Mouse (Mus musculus): ENCODE data around the gene Fam19a2.

Fam19a2 gene

DNA sequence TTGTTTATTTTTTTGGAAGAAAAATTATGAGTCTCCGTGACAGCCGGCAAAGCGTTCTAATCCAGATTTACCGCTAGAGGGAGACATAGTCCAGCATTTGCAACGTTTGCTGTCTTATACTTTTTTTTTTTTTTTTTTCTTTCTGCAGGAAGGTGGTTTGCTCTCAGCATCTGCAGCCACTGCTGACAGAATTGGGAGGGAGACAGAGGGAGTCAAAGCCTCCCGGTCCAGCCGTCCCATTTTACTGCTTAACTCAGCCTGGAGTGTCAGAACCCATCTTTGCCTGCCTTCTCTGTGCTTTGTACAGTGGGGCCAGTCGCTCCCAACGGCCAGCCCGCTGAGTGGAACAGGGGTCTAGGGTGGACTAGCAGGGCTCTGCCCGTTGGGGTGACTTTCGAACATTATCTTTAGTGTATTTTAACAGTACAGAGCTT lies at the start of gene Fam19a2:
TSS of gene Fam19a2 (plus strand) at position 121 of the 434 bp plus-strand sequence.
- DNase-seq: peak; percentile 5

DNA sequence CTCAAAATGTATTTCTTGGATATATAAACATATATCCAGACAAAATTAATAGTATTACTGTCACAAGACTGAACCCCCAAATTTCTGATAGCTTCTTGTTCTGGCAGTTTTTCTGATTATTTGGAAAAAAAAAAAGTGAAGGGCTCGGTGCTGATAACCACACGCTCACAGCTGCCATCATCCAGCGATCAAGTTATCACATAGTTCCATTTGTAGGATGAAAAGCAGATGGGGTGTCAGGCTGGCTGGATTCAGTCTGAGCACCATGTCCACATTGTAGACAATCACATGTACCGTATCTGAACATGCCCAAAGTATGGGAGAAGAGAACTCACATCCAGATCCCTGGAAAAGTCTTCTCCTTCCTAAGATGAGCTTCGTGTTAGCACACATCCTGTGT lies 41.0 kb upstream of the Fam19a2 start:
- DNase-seq: no peak

DNA sequence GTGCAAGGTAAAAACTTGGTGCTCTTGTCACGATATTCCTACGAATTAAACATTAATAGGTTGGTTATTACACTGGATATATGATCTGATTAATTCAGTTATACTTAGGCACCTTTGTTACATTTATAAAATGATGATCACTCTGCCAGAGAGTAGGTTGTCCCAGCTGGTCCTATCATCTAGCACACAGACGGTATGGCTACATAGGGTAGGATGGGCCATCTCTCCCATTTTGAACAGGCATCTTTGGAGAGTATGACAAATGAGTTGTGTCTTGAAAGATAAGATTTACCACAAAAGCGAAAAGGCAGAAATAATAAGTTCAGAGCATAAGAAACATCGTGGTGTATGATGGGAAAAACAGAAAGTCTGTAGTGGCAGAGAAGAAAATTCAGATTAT lies 34.4 kb upstream of the Fam19a2 start:
- no peak for DNase-seq

DNA sequence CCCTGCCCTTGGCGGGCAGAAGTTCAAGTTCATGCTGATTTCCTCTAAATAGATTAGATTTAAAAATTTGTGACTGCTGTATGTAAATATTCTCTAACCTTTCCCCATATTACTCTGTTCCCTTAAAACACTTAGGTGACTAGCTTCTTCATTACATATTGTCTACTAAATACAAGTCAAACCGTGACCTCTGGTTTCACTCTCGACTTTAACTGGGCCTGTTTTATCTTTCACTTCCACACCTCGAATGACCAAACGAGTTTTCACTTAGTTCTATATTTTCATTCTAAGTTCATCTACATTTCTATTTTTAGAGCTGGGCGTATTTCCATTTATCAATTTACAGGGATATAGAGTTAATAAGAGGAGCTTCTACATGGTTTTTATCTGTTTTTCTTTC lies 15.7 kb upstream of the Fam19a2 start:
- DNase-seq: no peak

DNA sequence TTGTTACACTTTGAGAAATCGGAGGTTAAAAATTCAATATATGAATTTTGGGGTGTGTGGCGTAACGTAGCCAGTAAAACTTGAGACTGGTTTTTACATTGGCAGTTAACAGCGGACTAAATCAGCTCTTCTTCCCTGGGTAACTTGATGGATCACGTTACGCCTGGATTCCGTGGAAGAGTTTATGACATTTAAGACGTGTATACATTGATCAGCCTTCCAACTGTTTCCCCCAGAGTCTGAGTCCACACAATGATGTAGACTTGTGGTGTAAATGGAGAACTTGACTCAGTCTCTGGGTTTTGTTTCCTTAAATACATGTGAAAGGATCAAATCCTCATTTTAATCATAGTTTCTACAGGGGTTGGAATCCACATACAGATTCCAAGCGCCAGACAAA lies 11.9 kb upstream of the Fam19a2 start:
- DNase-seq: no peak

DNA sequence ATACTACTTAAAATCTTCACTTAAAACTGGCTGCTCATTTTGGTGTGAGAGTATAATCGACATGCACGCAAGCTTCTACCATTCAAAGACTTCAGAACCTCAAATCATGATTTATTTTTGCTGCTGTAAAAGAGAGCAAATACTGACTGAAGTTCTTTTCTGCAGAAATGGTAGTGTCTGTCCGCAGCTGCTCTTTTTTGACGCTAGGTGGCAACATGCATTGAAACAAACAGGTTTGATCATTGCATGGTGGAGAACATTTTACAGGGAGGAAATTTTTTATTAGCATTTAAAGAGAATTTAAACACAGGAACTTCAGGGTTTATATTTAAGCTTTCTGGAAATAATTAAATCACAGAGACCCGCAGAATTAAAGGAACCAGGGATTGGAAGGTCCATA lies 9.5 kb upstream of the Fam19a2 start:
- DNase-seq: no peak

DNA sequence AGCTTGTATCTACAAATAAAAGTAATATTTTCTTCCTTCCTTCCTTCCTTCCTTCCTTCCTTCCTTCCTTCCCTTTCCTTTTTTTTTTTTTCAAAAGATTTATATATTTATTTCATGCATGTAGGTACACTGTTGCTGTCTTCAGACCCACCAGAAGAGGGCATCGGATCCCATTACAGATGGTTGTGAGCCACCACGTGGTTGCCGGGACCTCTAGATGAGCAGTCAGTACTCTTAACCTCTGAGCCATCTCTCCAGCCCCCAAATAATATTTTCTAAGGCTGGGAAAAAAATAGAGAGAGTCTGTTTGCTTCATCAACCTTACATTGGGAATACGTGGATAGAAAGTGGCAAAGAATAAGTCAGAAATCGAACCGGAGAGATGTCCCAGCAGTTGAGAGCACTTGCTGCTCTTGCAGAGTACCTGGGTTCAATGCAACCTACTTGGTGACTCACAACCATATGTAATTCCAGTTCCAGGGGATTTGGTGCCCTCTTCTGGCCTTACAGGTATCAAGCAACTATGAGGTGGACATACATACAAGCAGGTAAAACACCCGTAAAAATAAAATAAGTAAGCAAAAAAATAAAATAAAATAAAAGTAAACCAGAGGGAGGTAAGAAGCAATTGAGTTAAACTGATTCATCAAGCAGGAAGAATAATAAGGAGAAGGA lies 8.0 kb upstream of the Fam19a2 start:
- DNase-seq: no peak

DNA sequence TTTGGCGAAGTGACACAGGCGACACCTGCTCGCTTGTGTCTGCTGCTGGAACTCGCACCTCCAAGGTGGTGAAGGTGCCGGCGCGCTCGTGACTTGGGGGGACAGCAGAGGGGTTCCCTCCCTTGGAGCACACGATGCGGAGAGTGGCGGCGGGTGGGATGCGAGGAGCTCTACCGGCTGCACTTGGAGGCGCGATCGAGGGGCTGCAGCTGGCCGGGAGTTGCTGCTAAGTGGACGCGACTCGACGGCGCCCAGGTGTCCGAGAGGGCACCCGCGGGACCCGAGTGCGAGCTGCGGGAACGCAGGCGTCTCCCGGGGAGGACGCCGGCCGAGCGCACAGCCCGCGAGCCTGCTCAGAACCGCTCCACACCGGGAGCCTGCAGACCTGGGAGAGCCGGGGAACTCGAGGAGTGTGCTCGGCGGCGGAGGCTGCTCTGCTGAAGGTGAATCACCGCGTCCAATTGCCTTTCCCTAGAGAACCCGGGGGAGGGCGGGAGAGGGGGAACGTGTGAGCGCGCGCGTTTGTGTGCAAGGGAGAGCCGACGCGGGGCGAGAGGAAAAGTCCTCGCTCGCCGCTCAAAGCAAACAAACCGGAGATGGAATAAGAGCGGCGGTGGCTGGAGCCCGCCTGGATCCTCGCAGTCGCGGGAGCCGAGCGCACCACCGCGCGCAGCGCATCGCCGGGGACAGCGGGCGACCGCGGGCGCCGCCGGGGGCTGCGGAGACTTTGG lies 830 bp downstream of the Fam19a2 start:
- no peak for DNase-seq

DNA sequence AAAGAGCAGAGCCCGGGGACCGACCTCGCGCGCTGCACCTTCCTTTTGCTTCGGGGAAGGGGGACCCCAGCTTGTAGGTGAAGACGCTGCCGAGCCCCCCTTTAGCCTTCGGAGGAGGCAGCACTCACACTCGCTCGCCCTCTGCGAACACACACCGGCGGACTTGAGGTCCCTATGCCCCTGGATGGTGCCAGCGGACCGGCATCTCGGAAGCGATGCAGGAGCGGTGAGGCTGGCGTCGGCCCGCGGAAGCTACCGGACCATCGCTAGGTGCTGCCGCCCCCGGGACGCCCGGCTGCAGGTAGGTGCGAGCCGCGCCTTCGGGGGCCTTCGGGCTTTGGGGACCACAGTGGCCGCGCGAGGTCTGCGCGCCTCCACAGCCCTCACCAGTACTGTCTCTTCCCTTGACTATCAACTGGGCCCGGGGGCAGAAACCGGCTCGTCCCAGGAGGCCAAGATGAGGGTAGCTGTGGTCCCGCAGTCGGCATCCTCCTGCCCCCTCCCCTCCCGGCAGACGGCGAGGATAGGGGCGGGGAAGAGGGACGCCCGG lies 1.5 kb downstream of the Fam19a2 start:
- DNase-seq: no peak

DNA sequence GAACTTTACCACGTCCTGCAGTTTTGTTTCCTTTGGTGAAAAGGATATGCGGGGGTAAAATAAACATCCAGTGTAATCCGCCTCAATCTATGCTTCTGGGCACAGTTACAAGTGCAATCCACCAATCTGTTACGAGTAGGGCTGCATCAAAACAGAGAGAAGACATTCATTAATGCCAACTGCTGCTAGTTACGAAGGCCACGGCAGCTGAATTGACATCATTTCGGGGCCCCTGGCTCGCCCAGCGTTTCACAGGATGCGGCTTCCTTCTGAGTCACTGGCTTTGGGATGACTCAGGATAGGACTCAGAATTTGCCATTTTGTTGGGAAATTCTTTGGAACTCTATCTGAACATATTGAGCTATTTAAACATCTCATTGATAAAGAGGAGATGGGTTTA lies 4.8 kb downstream of the Fam19a2 start:
- DNase-seq: no peak

DNA sequence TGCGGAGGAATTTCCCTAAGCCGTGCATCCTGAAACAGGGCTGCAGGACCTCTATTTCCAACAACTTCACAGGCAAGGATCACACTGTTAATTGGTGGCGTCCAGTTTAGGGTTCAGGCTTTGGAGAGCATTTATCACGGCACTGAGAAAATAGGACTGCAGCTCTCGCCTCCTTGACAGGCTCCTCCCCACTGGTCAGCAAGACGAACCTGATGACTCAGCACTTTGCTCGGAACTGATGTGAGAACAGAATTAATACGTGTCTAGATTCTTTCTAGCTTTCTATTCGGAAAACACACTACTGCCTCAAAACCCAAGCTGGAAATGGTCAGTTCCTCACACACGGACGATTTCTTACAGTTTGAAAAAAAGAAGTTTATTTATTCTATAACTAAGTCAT lies 10.8 kb downstream of the Fam19a2 start:
- no peak for DNase-seq

DNA sequence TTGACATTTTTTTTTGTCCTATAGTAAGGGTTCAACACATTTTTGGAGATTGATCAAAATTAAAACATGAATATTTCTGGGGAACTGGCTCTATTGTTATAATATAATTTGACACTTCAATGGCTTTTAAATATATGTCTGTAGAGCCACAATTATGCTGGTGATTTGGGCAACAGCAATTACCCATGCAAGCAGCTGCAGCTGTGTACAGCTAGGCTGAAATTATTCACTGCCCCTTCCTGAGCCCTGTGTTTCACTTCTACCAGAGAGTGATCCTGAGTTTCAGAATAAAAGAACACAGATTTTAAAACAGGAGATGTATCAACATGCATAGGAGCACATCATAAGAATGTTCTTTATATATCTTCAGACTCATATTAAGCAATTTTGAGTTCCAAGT lies 43.5 kb downstream of the Fam19a2 start:
- no peak for DNase-seq

DNA sequence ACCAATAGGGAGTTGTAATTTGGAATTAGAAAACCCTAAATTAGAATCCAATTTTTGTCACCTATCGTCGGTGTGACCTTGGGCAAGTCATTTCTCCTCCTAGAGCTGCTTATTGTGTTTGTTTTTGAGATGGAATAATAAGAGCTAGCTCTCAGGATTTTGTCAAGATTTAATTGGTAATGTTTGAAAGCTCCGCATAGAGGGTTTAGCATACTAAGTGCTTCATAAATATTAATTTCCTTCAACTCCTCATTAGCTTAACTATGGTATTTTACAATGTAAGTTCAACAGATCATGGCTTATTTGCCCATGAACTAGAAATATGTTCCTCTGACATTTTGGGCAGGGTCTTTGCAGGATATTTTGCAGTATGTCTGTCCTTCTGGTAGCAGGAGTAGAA lies 62.5 kb downstream of the Fam19a2 start:
- DNase-seq: no peak

DNA sequence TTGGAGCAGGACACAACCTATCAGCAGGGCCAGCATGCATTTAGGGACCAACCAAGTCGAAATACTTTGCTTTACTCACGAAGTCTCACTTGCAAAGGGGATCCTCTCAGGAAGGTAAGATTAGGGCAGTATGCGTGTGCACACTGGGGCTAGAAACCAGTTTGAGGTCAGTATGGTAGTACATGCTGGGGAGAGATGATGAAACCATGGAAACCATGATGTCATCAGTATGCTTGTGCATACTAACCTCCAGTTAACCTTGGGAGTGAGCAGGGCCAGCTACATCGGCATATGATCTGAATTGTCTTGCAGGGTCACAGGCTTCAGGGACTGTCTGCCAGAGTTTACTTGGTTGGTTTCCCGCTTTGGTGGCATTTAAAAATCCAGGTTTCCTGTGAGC lies 77.5 kb downstream of the Fam19a2 start:
- DNase-seq: no peak

DNA sequence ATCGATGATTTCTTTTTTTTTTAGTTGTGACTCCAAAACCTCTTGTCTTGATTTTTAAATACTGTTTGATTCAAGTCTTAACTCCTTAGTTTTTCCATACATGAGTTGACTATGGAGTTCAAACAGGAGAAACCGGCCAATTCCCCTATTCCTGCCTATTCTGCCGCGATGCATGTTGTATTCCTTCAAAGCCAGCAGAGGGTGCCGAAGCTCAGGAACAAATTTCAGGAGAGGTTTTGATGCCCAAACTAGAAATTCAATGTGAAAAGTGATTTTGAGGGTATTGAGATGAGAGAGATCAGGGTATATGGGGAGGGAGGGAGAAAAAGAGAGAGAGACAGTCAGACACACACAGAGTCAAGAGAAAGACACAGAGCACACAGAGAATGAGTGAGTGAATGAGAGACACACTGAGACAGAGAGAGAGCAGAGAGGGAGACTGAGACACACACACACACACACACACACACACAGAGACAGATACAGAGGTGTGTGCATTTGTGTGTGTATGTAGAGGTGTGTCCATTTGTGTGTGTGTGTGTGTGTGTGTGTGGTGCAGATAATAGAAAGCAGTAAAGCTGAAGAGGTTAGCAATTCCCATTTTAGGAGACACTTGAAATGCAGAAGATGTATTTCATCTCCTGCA lies 78.9 kb downstream of the Fam19a2 start:
- DNase-seq: no peak

DNA sequence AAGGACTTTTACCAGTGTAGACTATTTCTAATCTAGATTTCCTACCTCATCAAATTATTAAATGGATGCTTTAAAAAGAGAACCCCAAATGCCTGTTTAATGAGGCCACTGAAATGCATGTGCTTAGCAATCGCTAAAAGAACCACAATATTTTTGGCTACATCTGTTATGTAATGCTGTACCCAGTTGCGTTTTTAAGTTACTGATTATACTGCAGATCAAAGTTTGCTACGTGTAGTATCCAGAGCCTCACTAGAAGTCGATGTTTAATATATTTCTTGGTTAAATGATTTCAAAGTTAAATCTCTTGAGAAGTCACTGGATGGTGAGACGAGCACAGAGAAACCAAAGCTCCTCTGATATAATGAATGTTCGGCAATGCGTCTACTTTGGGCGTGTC lies 82.5 kb downstream of the Fam19a2 start:
- no peak for DNase-seq

DNA sequence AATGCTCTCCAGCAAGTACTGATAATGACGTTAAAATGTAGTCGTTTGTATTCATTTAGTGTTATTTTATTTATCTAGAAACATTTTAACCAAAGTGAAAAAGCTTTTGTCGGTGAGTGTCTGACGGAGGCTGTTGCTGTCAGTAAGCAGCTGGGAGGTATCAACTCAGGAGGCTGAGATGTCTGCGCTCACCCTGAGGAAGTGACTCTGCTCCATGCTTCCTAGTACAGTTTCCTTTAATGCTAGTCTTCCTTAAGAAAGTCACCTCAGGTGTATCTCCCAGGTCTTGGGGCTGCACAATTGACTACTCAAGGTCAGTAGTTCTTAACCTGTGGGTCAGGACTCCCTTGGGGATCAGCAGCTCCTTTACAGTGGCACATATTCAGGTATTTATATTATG lies 89.9 kb downstream of the Fam19a2 start:
- no peak for DNase-seq

DNA sequence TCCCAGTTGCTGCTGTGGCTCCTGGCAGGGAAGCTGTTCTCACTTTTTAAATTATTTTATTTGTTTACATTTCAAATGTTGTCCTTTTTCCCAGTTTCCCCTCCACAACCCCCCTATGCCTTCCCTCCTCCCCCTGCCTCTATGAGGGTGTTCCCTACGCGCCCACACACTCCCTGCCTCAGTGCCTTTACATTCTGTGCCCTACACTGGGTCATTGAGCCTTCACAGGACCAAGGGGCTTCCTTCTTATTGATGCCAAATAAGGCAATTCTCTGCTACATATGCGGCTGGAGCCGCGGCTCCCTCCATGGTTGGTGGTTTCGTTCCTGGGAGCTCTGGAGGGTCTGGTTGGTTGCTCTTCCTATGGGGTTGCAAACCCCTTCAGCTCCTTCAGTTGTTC lies 93.2 kb downstream of the Fam19a2 start:
- no peak for DNase-seq

DNA sequence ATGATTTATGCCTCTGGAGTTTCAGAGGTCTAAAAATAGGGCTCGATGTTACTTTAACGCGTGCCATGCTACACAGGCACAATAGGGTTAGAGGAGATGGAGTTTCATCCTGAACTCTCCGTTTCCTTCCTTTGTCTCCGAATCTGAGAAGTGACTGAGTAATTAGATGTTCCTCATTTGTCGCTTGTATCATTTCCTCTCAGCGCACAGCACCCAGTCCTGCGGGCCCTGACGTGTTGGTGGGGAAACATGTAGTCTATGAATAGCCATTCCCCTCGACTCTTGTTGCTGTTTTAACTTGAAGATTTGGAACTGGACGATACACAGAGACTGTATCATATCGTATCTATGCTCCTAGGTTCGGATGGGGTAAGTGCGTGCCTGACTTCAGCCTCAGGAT lies 96.7 kb downstream of the Fam19a2 start:
- no peak for DNase-seq

DNA sequence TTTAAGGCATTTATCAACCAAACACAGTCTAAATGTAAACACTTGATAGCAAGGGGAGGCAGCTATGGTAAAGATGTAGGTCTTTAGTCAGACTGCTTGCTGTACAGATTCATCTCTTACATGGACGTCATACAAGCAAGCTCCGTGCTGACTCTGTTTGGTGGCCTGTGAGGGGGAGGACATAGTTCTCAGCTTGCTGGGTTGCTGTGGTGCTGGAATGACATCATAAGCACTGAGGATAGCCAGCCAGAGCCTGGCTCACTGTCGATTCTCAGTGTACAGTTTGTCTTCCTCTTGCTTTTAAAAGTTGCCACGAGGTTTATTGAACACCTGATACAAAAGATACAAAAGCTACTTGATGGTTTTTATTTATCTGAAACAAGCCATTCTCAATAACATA lies 100.8 kb downstream of the Fam19a2 start:
- no peak for DNase-seq

DNA sequence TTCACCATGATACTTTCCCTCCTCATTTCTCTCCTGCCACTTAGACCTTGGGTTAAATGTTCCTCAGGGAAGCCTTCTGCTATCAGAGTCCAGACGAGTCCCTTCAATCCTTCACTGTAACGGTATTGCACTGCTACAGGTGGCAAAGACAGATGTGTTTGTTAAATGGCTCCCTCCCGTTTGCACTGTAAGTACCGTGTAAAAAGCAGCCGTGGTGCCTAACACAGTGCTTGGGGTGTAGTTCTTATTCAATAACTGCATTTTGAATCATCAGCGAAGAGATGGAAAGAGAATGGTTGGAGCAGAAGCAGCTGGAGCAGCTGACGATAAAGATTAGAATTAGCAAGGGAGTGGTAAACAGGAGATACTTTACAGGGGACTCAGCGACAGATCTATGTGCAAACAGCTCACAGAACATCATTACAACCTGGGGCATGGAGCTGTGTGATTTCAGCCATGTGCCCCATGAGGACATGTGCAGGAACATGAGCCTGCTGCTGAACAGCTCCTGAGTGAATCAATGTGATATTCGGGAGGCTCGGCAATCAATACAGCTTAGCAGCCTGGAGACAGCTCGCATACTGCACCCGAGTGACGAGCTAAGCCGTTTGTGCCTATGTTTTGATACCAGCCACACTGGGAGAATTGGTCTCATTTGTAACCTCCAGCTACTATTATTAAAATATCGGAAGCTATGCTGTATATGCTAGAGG lies 103.5 kb downstream of the Fam19a2 start:
- DNase-seq: no peak

DNA sequence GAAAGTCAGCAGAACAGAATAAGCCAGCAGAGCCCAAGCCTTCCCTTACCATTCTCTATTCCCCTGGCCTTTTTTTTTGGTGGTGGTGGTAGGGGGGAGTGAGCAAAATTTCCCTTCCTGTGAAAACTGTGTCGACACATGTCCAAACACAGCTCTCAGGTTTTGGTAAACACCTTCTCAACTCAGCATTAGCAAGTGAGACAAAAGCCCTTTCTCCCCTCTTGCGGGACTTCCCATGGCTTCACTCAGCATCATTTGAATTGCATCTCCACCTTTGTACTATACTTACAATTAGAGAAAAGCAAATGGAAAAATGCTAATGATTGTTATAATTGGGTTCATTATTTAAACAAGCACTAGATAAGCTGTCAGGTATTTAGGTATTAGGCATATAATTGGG lies 119.5 kb downstream of the Fam19a2 start:
- DNase-seq: no peak

DNA sequence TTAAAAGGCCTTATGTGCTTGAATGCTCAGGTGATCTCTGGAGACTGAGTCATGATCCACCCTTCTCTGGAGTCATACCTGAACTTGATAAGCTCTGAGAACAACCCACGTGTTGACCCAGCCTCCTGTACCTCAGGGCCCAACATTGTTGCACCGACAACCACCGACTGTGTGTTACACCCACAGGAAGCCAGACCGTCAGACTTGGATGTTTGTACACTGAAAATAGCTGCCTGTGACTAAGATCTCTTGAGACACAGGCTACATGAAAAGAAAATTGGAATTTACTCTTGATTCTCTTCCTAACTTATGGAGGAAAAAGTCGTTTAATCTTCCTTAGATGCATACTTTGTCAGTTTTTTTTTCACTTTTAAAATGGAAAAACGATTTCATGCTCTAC lies 121.8 kb downstream of the Fam19a2 start:
- DNase-seq: no peak

All from kidney, adult 11 months (tissue).